Mouse (Mus musculus): Measurements from ENCODE around the gene Gdf3. TPM values are rescaled to one million over a fixed set of nuclear protein-coding genes. Genes with fewer than 3 reads are reported as not detected.

The Gdf3 gene
- polyA plus RNA-seq, 1 experiment from 2014 or later, result not detected

GRCm38 (mm10) chr6:122569113-122569512 is 40.8 kb downstream of the Gdf3 start:
- no peak for ATAC-seq (ENCODE audit: insufficient read depth)
- Histone ChIP-seq H3K9ac (no peak overlapping the region), H3K27me3 (ENCODE audit: insufficient read depth, low read length) (no peaks in the 10 kb centered on the region), H3K36me3 (ENCODE audit: insufficient read depth) (no peaks in the 10 kb centered on the region), H3K9me3 (ENCODE audit: low read depth, low read length) (no peaks in the 10 kb centered on the region), H3K4me3 (ENCODE audit: low read depth, low read length) (no peak overlapping the region), H3K4me2 (no peak overlapping the region), H3K4me1 (ENCODE audit: insufficient read depth) (no peaks in the 10 kb centered on the region), H3K27ac (ENCODE audit: low read depth) (no peak overlapping the region)
- no peak for TF ChIP-seq CTCF (IDR thresholded peaks at IDR 0.05; ENCODE audit: low read depth)
- 70% methylated on average over 5 of the region's 5 CpGs for WGBS
- DNase-seq, result no peak

- H3K9ac ChIP-seq, result no peak overlapping the region
- no peaks in the 10 kb centered on the region for H3K9me3 ChIP-seq (ENCODE audit: low read depth, low read length)
- no peaks in the 10 kb centered on the region for H3K36me3 ChIP-seq (ENCODE audit: insufficient read depth)
- 83% methylated on average over 9 of the region's 9 CpGs for WGBS
- no peak for TF ChIP-seq CTCF (IDR thresholded peaks at IDR 0.05; ENCODE audit: low read depth)
- H3K4me2 ChIP-seq, result no peak overlapping the region
- DNase-seq (no peak), ATAC-seq (ENCODE audit: insufficient read depth) (no peak)
- H3K27me3 ChIP-seq (ENCODE audit: insufficient read depth, low read length), result 0 out of 2 replicates have a peak, but pooled peaks cover 9% of the 10 kb centered on the region
- no peak overlapping the region for H3K27ac ChIP-seq (ENCODE audit: low read depth)
- H3K4me1 ChIP-seq (ENCODE audit: insufficient read depth), result no peaks in the 10 kb centered on the region
- no peak overlapping the region for H3K4me3 ChIP-seq (ENCODE audit: low read depth, low read length)
Observed at GRCm38 (mm10) chr6:122565070-122565784, 44.7 kb downstream of the Gdf3 start.

GRCm38 (mm10) chr6:122562463-122562862 is 47.4 kb downstream of the Gdf3 start:
- DNase-seq, result peak; percentile 92
- ATAC-seq (ENCODE audit: insufficient read depth), result peak; percentile 41; the same call in 1 of the 2 replicates
- H3K4me2 ChIP-seq, result no peak overlapping the region

GRCm38 (mm10) chr6:122561005-122561404 is 48.9 kb downstream of the Gdf3 start:
- H3K4me1 ChIP-seq (ENCODE audit: insufficient read depth), result no peaks in the 10 kb centered on the region
- 78% methylated on average over 20 of the region's 20 CpGs for WGBS
- no peaks in the 10 kb centered on the region for H3K9me3 ChIP-seq (ENCODE audit: low read depth, low read length)
- H3K27ac ChIP-seq (ENCODE audit: low read depth), result no peak overlapping the region
- peak; percentile 37; the same call in 1 of the 2 replicates for ATAC-seq (ENCODE audit: insufficient read depth)
- no peak for TF ChIP-seq CTCF (IDR thresholded peaks at IDR 0.05; ENCODE audit: low read depth)
- no peak overlapping the region for H3K4me2 ChIP-seq
- H3K36me3 ChIP-seq (ENCODE audit: insufficient read depth), result no peaks in the 10 kb centered on the region
- no peak for DNase-seq
- H3K9ac ChIP-seq, result no peak overlapping the region
- H3K4me3 ChIP-seq (ENCODE audit: low read depth, low read length), result no peak overlapping the region
- 0 out of 2 replicates have a peak, but pooled peaks cover 9% of the 10 kb centered on the region for H3K27me3 ChIP-seq (ENCODE audit: insufficient read depth, low read length)

More at GRCm38 (mm10) chr6:122562463-122562862, 47.4 kb downstream of the Gdf3 start:
- no peaks in the 10 kb centered on the region for H3K36me3 ChIP-seq (ENCODE audit: insufficient read depth)
- H3K4me1 ChIP-seq (ENCODE audit: insufficient read depth), result no peaks in the 10 kb centered on the region
- H3K4me3 ChIP-seq (ENCODE audit: low read depth, low read length), result no peak overlapping the region
- H3K27me3 ChIP-seq (ENCODE audit: insufficient read depth, low read length), result 0 out of 2 replicates have a peak, but pooled peaks cover 9% of the 10 kb centered on the region
- no peak overlapping the region for H3K27ac ChIP-seq (ENCODE audit: low read depth)
- no peak overlapping the region for H3K9ac ChIP-seq
- WGBS, result 3% methylated on average over 6 of the region's 6 CpGs
- H3K9me3 ChIP-seq (ENCODE audit: low read depth, low read length), result no peaks in the 10 kb centered on the region
- peak; percentile 92 for TF ChIP-seq CTCF (IDR thresholded peaks at IDR 0.05; ENCODE audit: low read depth)

GRCm38 (mm10) chr6:122560427-122560826 is 49.5 kb downstream of the Gdf3 start:
- 0 out of 2 replicates have a peak, but pooled peaks cover 9% of the 10 kb centered on the region for H3K27me3 ChIP-seq (ENCODE audit: insufficient read depth, low read length)
- 12% methylated on average over 17 of the region's 17 CpGs for WGBS
- peak overlapping the region; percentile 47 for H3K4me2 ChIP-seq
- no peak overlapping the region for H3K27ac ChIP-seq (ENCODE audit: low read depth)
- H3K9me3 ChIP-seq (ENCODE audit: low read depth, low read length), result no peaks in the 10 kb centered on the region
- peak; percentile 92 for TF ChIP-seq CTCF (IDR thresholded peaks at IDR 0.05; ENCODE audit: low read depth)
- H3K4me1 ChIP-seq (ENCODE audit: insufficient read depth), result no peaks in the 10 kb centered on the region
- ATAC-seq (ENCODE audit: insufficient read depth), result peak; percentile 36; the same call in 1 of the 2 replicates
- H3K4me3 ChIP-seq (ENCODE audit: low read depth, low read length), result no peak overlapping the region
- DNase-seq, result peak; percentile 94
- H3K36me3 ChIP-seq (ENCODE audit: insufficient read depth), result no peaks in the 10 kb centered on the region
- H3K9ac ChIP-seq, result no peak overlapping the region

GRCm38 (mm10) chr6:122556959-122557561 is 52.8 kb downstream of the Gdf3 start:
- Histone ChIP-seq H3K9ac (no peak overlapping the region), H3K4me1 (ENCODE audit: insufficient read depth) (no peaks in the 10 kb centered on the region), H3K4me3 (ENCODE audit: low read depth, low read length) (no peak overlapping the region), H3K27ac (ENCODE audit: low read depth) (no peak overlapping the region), H3K27me3 (ENCODE audit: insufficient read depth, low read length) (0 out of 2 replicates have a peak, but pooled peaks cover 4% of the 10 kb centered on the region), H3K36me3 (ENCODE audit: insufficient read depth) (no peaks in the 10 kb centered on the region), H3K4me2 (peak overlapping the region; percentile 24; the same call in 1 of the 2 replicates), H3K9me3 (ENCODE audit: low read depth, low read length) (no peaks in the 10 kb centered on the region)
- 23% methylated on average over 15 of the region's 15 CpGs for WGBS
- peak; percentile 75 for TF ChIP-seq CTCF (IDR thresholded peaks at IDR 0.05; ENCODE audit: low read depth)
- DNase-seq (peak; percentile 88), ATAC-seq (ENCODE audit: insufficient read depth) (no peak)

Other genes starting within 250 kb of the Gdf3 start
- gene Rimklb, start 111.3 kb downstream of the Gdf3 start, polyA plus RNA-seq (2014; fragmentation: Nextera tagmentation; extraction: Ambion mirVana), result 15.9 and 21.6 TPM in 2 replicates
- gene Mfap5, start 104.2 kb downstream of the Gdf3 start, polyA plus RNA-seq (2014; fragmentation: Nextera tagmentation; extraction: Ambion mirVana), result 4.5 and 5.5 TPM in 2 replicates
- gene Aicda, start 56.3 kb downstream of the Gdf3 start, polyA plus RNA-seq (2014; fragmentation: Nextera tagmentation; extraction: Ambion mirVana), result 0.09 TPM in 1 of 2 replicates, not detected in the other
- gene Apobec1, start 7.6 kb downstream of the Gdf3 start, polyA plus RNA-seq (2014; fragmentation: Nextera tagmentation; extraction: Ambion mirVana), result 5.8 and 6.3 TPM in 2 replicates
- not detected in 2 replicates for gene Dppa3, start 16.3 kb upstream of the Gdf3 start, polyA plus RNA-seq (2014; fragmentation: Nextera tagmentation; extraction: Ambion mirVana)
- 0.15 and 0.43 TPM in 2 replicates for gene Nanog, start 97.4 kb upstream of the Gdf3 start, polyA plus RNA-seq (2014; fragmentation: Nextera tagmentation; extraction: Ambion mirVana)
- gene Slc2a3, start 191.6 kb upstream of the Gdf3 start, polyA plus RNA-seq (2014; fragmentation: Nextera tagmentation; extraction: Ambion mirVana), result 8.4 and 8.9 TPM in 2 replicates
- gene Foxj2, start 209.8 kb upstream of the Gdf3 start, polyA plus RNA-seq (2014; fragmentation: Nextera tagmentation; extraction: Ambion mirVana), result 6.7 and 7.5 TPM in 2 replicates
- gene C3ar1, start 246.1 kb upstream of the Gdf3 start, polyA plus RNA-seq (2014; fragmentation: Nextera tagmentation; extraction: Ambion mirVana), result 3.2 and 4.0 TPM in 2 replicates